Mouse (Mus musculus): ENCODE measurements around the gene Cd37.
A peak's percentile ranks its signal among the peaks of the same experiment; 100 is the strongest.

Cd37 gene

GRCm38 (mm10) chr7:45202654-45203053 lies 36.3 kb downstream of the Cd37 start:
- DNase-seq (ENCODE audit: low spot score) = no peak

DNA sequence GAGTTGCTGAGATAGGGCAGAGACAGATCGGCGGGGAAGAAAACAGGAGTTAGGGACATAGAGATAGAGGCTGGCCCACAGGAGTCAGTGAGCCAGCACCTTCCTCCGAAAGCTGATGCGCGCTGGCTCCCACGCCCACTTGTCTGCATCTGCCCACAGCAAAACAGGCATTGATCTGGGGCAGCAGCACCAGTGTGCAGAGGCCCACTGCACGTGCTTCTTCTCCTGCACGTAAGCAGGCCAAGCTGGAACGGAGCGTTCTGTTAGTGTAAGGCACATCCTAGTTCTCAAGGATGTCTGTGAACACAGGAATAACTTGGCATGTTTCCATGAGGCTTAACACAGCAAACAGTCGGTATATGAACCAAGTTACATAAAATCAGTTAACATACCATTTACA lies 40.0 kb downstream of the Cd37 start:
- DNase-seq (ENCODE audit: low spot score) = no peak

DNA sequence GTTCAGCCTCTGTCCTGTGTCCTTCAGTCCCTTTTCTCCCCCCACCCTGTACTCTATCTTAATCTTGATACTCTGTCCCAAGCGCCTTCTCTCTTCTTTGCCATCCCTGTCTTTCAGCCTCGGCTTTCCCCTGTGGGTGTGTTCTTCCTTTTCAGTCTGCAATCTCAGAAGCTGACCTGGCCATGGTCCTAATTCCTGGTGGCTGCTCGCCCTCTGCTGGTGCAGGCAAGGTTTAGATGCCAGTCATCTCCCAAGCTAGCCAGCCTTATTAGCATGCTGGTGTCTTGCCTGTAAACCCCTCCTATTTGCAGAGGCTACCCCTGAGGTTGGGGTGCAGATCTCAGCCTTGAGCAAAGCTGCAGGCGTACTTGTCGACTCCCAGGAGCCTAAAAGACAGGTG lies 40.5 kb downstream of the Cd37 start:
- peak; percentile 56 for DNase-seq (ENCODE audit: low spot score)

DNA sequence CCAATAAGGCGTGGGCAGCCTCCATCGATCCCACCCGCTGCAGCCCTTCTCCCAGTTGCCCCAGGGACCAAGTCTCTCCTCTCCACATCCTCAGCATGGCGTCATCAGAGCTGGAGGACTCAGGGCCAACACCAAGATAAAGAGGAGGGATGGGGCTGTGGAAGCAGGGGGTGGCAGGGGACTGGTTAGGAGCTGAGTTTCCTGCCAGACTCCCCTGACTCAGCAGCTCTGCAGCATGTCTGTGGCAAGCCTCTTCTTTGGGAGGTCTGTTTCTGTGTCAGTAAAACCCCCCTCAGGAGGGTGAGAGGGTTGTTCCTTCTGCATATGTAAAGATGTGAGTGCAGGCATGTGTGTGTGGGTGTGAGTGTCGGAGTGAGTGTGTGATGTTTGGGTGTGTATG lies 41.9 kb downstream of the Cd37 start:
- no peak for DNase-seq (ENCODE audit: low spot score)

GRCm38 (mm10) chr7:45196176-45196535 lies 42.8 kb downstream of the Cd37 start:
- DNase-seq (ENCODE audit: low spot score) = no peak

GRCm38 (mm10) chr7:45195341-45196175 lies 43.4 kb downstream of the Cd37 start:
- no peak for DNase-seq (ENCODE audit: low spot score)

- no peak for DNase-seq (ENCODE audit: low spot score)
These were observed 44.8 kb downstream of the Cd37 start for GRCm38 (mm10) chr7:45193871-45194785.

DNA sequence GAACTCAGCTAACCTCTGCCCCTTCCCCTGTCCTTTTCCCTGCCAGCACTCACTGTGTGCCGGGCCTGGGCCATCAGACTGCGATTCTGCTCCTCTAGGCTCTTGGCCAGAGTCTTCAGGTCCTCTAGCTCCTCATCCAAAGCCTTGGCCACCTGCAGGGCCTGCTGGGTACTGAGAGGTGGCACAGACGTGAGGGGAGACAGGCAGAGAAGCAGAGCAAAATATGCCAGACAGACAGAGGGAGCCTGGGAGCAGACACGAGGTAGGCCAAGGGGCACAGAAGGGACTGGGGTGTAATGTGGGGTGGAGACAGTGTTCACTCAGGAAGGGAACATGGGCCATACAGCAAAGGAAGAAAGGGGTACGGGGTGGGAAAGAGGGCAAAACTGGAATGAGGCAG lies 45.5 kb downstream of the Cd37 start:
- DNase-seq (ENCODE audit: low spot score) = no peak

DNA sequence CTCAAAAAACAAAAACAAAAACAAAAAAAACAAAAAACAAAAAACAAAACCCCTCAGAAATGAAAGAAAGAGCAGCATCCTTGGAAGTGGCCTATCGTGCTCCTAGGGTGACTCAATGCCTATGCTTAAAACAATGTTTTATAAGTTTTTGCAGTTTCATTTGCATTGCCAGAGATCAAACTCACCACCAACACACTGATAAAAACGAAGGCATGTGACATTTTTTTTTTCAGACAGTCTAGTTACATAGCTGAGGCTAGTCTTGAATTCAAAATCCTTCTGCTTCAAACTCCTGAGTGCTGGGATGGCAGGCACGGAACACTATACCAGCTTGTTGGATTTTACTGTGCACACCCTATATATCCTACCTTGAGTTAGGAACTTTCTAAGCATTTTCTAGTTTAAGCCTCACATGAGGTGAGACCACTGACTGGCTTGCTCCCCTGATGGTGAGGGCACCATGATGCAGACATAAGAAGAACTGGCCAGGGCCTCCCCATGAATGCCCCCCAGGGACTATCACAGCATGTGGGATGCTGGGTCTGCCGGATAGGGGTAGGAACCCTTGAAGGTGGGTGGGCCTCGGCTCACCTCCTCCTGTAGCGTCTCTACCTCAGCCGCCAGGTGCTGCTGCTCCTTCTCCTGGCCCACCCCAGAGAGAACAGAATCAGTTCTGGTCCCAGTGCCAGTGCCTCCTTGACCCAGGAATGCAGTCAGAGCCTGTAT lies 46.2 kb downstream of the Cd37 start:
- no peak for DNase-seq (ENCODE audit: low spot score)

- DNase-seq (ENCODE audit: low spot score) = no peak
These were observed 47.0 kb downstream of the Cd37 start for GRCm38 (mm10) chr7:45191803-45192363.

- DNase-seq (ENCODE audit: low spot score) = no peak
These were observed 47.8 kb downstream of the Cd37 start for GRCm38 (mm10) chr7:45191161-45191560.

GRCm38 (mm10) chr7:45190186-45190585 lies 48.7 kb downstream of the Cd37 start:
- no peak for DNase-seq (ENCODE audit: low spot score)

- DNase-seq (ENCODE audit: low spot score) = no peak
These were observed 49.3 kb downstream of the Cd37 start for GRCm38 (mm10) chr7:45189600-45189999.

DNA sequence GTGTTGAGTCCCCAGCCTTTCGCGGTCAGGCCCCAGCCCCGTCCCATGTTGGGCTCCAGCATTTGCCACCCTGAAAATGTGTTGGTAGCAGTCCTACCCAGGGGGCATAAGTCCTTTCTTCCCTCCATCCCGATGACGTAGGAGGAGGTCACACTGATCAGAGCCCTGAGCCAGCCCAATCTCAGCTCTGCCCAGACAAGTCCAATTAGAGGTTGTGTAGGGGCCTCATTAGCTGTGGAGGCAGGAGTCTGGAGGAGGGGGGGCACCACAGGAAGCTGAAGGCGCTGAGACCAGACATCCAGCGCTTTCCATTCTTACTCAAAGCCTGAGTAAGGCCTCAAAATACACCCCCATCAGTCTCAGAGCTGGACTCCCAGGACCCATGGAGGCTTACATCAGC lies 53.0 kb downstream of the Cd37 start:
- DNase-seq (ENCODE audit: low spot score) = no peak

GRCm38 (mm10) chr7:45183672-45184071 lies 55.2 kb downstream of the Cd37 start:
- no peak for DNase-seq (ENCODE audit: low spot score)
